Mouse (Mus musculus): ENCODE data around the gene Degs1. TPM values are rescaled to one million over a fixed set of nuclear protein-coding genes. Genes with fewer than 3 reads are reported as not detected.

Degs1 gene
- total RNA-seq, 1 experiment from 2014 or later = 97.3 TPM

Other genes with a start within 250 kb of the Degs1 start
- gene Srp9, start 158.1 kb downstream of the Degs1 start, total RNA-seq (2021) = 50.7 and 60.9 TPM in 2 replicates
- gene Vmn1r1, start 118.3 kb downstream of the Degs1 start, total RNA-seq (2021) = not detected in 2 replicates
- gene Fbxo28, start 58.8 kb upstream of the Degs1 start, total RNA-seq (2021) = 34.1 and 45.9 TPM in 2 replicates
- gene Trp53bp2, start 126.4 kb upstream of the Degs1 start, total RNA-seq (2021) = 21.7 and 25.2 TPM in 2 replicates
- gene Capn2, start 234.8 kb upstream of the Degs1 start, total RNA-seq (2021) = 52.1 and 56.2 TPM in 2 replicates

Data from adrenal gland, postnatal 25 days (tissue).